ENCODE assay signal across 21 mouse cellular contexts in genomic region chr12:112439993-112440392, GRCm38 (mm10). TPM values are rescaled to one million over a fixed set of nuclear protein-coding genes. Genes with fewer than 3 reads are reported as not detected.
DNase-seq lines count a peak whose midpoint lies in the region; ATAC-seq and TF ChIP-seq lines count a peak whose summit lies in the region.
"Had no signal": no experiment of that assay in that cellular context is flagged by ENCODE, and none has a peak within 500 bp of the region (broad histone marks: within the 10 kb centered on the region; RNA-seq: fewer than 3 reads in every experiment).

No protein-coding gene starts in this region.

- TF ChIP-seq CTCF in forebrain, postnatal 0 days (IDR thresholded peaks at IDR 0.05; ENCODE audit: low read depth): no peak
- no peak for TF ChIP-seq CTCF in stomach, postnatal 0 days (IDR thresholded peaks at IDR 0.05; ENCODE audit: low read depth)

- DNase-seq in forebrain, embryonic 10.5 days (ENCODE audit: extremely low spot score, low spot score): no peak
- DNase-seq in forebrain, postnatal 0 days: peak; percentile 39
- DNase-seq in stomach, postnatal 0 days (ENCODE audit: low spot score): no peak
- no peak for DNase-seq in limb, embryonic 10.5 days (ENCODE audit: low spot score)
- DNase-seq in right cerebral cortex, postnatal 10 days (ENCODE audit: low spot score in 2 of 2): no peak
- DNase-seq: adrenal gland, adult 2 months; adrenal gland, postnatal 10 days; adrenal gland, postnatal 25 days; cerebellum, adult 18-20 months; cerebellum, adult 8-10 months; cerebellum, adult 9-11 months; cerebellum, postnatal 25 days had no signal

- H3K36me3 ChIP-seq in forebrain, embryonic 13.5 days (ENCODE audit: poor library complexity, severe bottlenecking): no peaks in the 10 kb centered on the region
- no peaks in the 10 kb centered on the region for H3K36me3 ChIP-seq in forebrain, embryonic 10.5 days (replicated peaks)
- no peaks in the 10 kb centered on the region for H3K36me3 ChIP-seq in forebrain, postnatal 0 days (ENCODE audit: insufficient read depth)
- H3K36me3 ChIP-seq in forebrain, embryonic 12.5 days (replicated peaks): no peaks in the 10 kb centered on the region
- H3K36me3 ChIP-seq in stomach, embryonic 14.5 days (ENCODE audit: control insufficient read depth, insufficient read depth, low read length): no peaks in the 10 kb centered on the region
- H3K36me3 ChIP-seq in stomach, postnatal 0 days (ENCODE audit: control insufficient read depth, insufficient read depth, low read length): no peaks in the 10 kb centered on the region
- H3K36me3 ChIP-seq in limb, embryonic 10.5 days: no peaks in the 10 kb centered on the region
- H3K36me3 ChIP-seq: embryonic facial prominence, embryonic 10.5 days; embryonic facial prominence, embryonic 12.5 days had no signal

- H3K4me3 ChIP-seq in forebrain, embryonic 13.5 days: no peak overlapping the region
- H3K4me3 ChIP-seq in forebrain, embryonic 10.5 days: no peak overlapping the region
- no peak overlapping the region for H3K4me3 ChIP-seq in forebrain, postnatal 0 days (ENCODE audit: low read depth, low read length)
- no peak overlapping the region for H3K4me3 ChIP-seq in forebrain, embryonic 12.5 days (replicated peaks)
- H3K4me3 ChIP-seq in stomach, embryonic 14.5 days (ENCODE audit: low read depth, low read length): no peak overlapping the region
- H3K4me3 ChIP-seq in stomach, postnatal 0 days (ENCODE audit: low read depth, low read length): no peak overlapping the region
- no peak overlapping the region for H3K4me3 ChIP-seq in limb, embryonic 10.5 days
- H3K4me3 ChIP-seq: embryonic facial prominence, embryonic 10.5 days; embryonic facial prominence, embryonic 12.5 days had no signal

- H3K9me3 ChIP-seq in forebrain, embryonic 13.5 days (replicated peaks): no peaks in the 10 kb centered on the region
- peaks cover 4% of the 10 kb centered on the region; the same call in 1 of the 2 replicates for H3K9me3 ChIP-seq in forebrain, embryonic 10.5 days
- H3K9me3 ChIP-seq in forebrain, postnatal 0 days (ENCODE audit: low read length): 0 out of 2 replicates have a peak, but pooled peaks cover 4% of the 10 kb centered on the region
- H3K9me3 ChIP-seq in forebrain, embryonic 12.5 days: 0 out of 2 replicates have a peak, but pooled peaks cover 7% of the 10 kb centered on the region
- H3K9me3 ChIP-seq in stomach, embryonic 14.5 days (ENCODE audit: control insufficient read depth, low read depth, low read length): no peaks in the 10 kb centered on the region
- H3K9me3 ChIP-seq in stomach, postnatal 0 days (ENCODE audit: control insufficient read depth, low read length): no peaks in the 10 kb centered on the region
- H3K9me3 ChIP-seq in limb, embryonic 10.5 days (replicated peaks): no peaks in the 10 kb centered on the region
- H3K9me3 ChIP-seq: embryonic facial prominence, embryonic 10.5 days; embryonic facial prominence, embryonic 12.5 days had no signal

- no peak overlapping the region for H3K27ac ChIP-seq in forebrain, embryonic 13.5 days
- no peak overlapping the region for H3K27ac ChIP-seq in forebrain, embryonic 10.5 days
- no peak overlapping the region for H3K27ac ChIP-seq in forebrain, postnatal 0 days (ENCODE audit: low read depth, low read length)
- H3K27ac ChIP-seq in forebrain, embryonic 12.5 days: no peak overlapping the region
- no peak overlapping the region for H3K27ac ChIP-seq in stomach, embryonic 14.5 days (ENCODE audit: low read length)
- no peak overlapping the region for H3K27ac ChIP-seq in stomach, postnatal 0 days (replicated peaks)
- 0 out of 2 replicates have a peak overlapping the region, but pooled peaks have one; percentile 7 for H3K27ac ChIP-seq in limb, embryonic 10.5 days
- H3K27ac ChIP-seq: embryonic facial prominence, embryonic 10.5 days; embryonic facial prominence, embryonic 12.5 days had no signal

- H3K9ac ChIP-seq in forebrain, embryonic 13.5 days: no peak overlapping the region
- H3K9ac ChIP-seq in forebrain, postnatal 0 days: no peak overlapping the region
- H3K9ac ChIP-seq in forebrain, embryonic 12.5 days: no peak overlapping the region
- no peak overlapping the region for H3K9ac ChIP-seq in stomach, embryonic 14.5 days (replicated peaks; ENCODE audit: low read depth, low read length)
- H3K9ac ChIP-seq in stomach, postnatal 0 days (ENCODE audit: low read length): no peak overlapping the region
- H3K9ac ChIP-seq: embryonic facial prominence, embryonic 12.5 days had no signal

- WGBS in forebrain, embryonic 13.5 days: 56% methylated on average over 1 of the region's 1 CpGs
- 78% methylated on average over 1 of the region's 1 CpGs for WGBS in forebrain, embryonic 10.5 days
- 32% methylated on average over 1 of the region's 1 CpGs for whole genome bisulfite sequencing in forebrain, postnatal 0 days
- WGBS in forebrain, embryonic 12.5 days: 65% methylated on average over 1 of the region's 1 CpGs
- 29% methylated on average over 1 of the region's 1 CpGs for WGBS in stomach, embryonic 14.5 days
- 67% methylated on average over 1 of the region's 1 CpGs for WGBS in stomach, postnatal 0 days
- 50% methylated on average over 1 of the region's 1 CpGs for WGBS in limb, embryonic 10.5 days

- 0 out of 2 replicates have a peak, but pooled peaks have one; percentile 14 for ATAC-seq in forebrain, embryonic 13.5 days
- no peak for ATAC-seq in forebrain, postnatal 0 days
- ATAC-seq in forebrain, embryonic 12.5 days (ENCODE audit: low FRiP score): no peak
- ATAC-seq in stomach, embryonic 14.5 days (ENCODE audit: insufficient number of reproducible peaks, insufficient read depth, low FRiP score, low read depth): peak; percentile 38; the same call in 1 of the 2 replicates
- no peak for ATAC-seq in stomach, postnatal 0 days (ENCODE audit: low FRiP score, low TSS enrichment)
- ATAC-seq: forebrain, embryonic 16.5 days had no signal

- H3K4me2 ChIP-seq in forebrain, embryonic 13.5 days: no peak overlapping the region
- H3K4me2 ChIP-seq in forebrain, postnatal 0 days (ENCODE audit: low read depth): no peak overlapping the region
- no peak overlapping the region for H3K4me2 ChIP-seq in forebrain, embryonic 12.5 days
- no peak overlapping the region for H3K4me2 ChIP-seq in stomach, embryonic 14.5 days (replicated peaks; ENCODE audit: low read depth, low read length)
- no peak overlapping the region for H3K4me2 ChIP-seq in stomach, postnatal 0 days (replicated peaks; ENCODE audit: low read depth)
- H3K4me2 ChIP-seq: embryonic facial prominence, embryonic 12.5 days had no signal

- peaks cover 34% of the 10 kb centered on the region for H3K4me1 ChIP-seq in forebrain, embryonic 13.5 days
- peaks cover 16% of the 10 kb centered on the region for H3K4me1 ChIP-seq in forebrain, embryonic 10.5 days
- H3K4me1 ChIP-seq in forebrain, postnatal 0 days (ENCODE audit: insufficient read depth): peaks cover 10% of the 10 kb centered on the region
- peaks cover 16% of the 10 kb centered on the region for H3K4me1 ChIP-seq in forebrain, embryonic 12.5 days
- H3K4me1 ChIP-seq in stomach, embryonic 14.5 days (ENCODE audit: control insufficient read depth, insufficient read depth, low read length): no peaks in the 10 kb centered on the region; the same call in 1 of the 2 replicates
- no peaks in the 10 kb centered on the region; the same call in 1 of the 2 replicates for H3K4me1 ChIP-seq in stomach, postnatal 0 days (replicated peaks; ENCODE audit: control insufficient read depth, insufficient read depth)
- peaks cover 27% of the 10 kb centered on the region for H3K4me1 ChIP-seq in limb, embryonic 10.5 days

- H3K27me3 ChIP-seq in forebrain, embryonic 13.5 days: no peaks in the 10 kb centered on the region
- H3K27me3 ChIP-seq in forebrain, embryonic 10.5 days (ENCODE audit: poor library complexity, severe bottlenecking): 0 out of 2 replicates have a peak, but pooled peaks cover 7% of the 10 kb centered on the region
- H3K27me3 ChIP-seq in forebrain, postnatal 0 days (ENCODE audit: insufficient read depth, low read length): no peaks in the 10 kb centered on the region
- 0 out of 2 replicates have a peak, but pooled peaks cover 3% of the 10 kb centered on the region for H3K27me3 ChIP-seq in forebrain, embryonic 12.5 days
- no peaks in the 10 kb centered on the region for H3K27me3 ChIP-seq in stomach, embryonic 14.5 days (ENCODE audit: control insufficient read depth, insufficient read depth, low read length)
- H3K27me3 ChIP-seq in stomach, postnatal 0 days (ENCODE audit: control insufficient read depth, insufficient read depth, low read length): no peaks in the 10 kb centered on the region
- H3K27me3 ChIP-seq in limb, embryonic 10.5 days (ENCODE audit: low read depth, poor library complexity, severe bottlenecking): peaks cover 21% of the 10 kb centered on the region; the same call in 1 of the 2 replicates
- H3K27me3 ChIP-seq: embryonic facial prominence, embryonic 12.5 days had no signal

- TF ChIP-seq EP300 in stomach, postnatal 0 days (optimal IDR thresholded peaks at IDR 0.05): no peak

RNA-seq across cellular contexts. Expression of gene A530016L24Rik, which starts 49.3 kb away (rescaled TPM):
- polyA plus RNA-seq in forebrain, embryonic 13.5 days (2015; fragmentation: Nextera tagmentation; extraction: Ambion mirVana): 0.11 TPM in 1 of 2 replicates, not detected in the other
- not detected in 2 replicates for polyA plus RNA-seq in forebrain, embryonic 10.5 days (2016; fragmentation: Nextera tagmentation; extraction: Ambion mirVana)
- total RNA-seq in forebrain, postnatal 0 days (2014; rRNA removed): 0.10 TPM in 1 of 2 replicates, not detected in the other
- not detected in 2 replicates for polyA plus RNA-seq in forebrain, postnatal 0 days (2015; fragmentation: Nextera tagmentation; extraction: Ambion mirVana)
- not detected in 2 replicates for polyA plus RNA-seq in forebrain, embryonic 12.5 days (2016; fragmentation: Nextera tagmentation; extraction: Ambion mirVana)
- polyA plus RNA-seq in stomach, embryonic 14.5 days (2014; fragmentation: Nextera tagmentation; extraction: Ambion mirVana): 0.27 and 0.30 TPM in 2 replicates
- polyA plus RNA-seq in stomach, postnatal 0 days (2015; fragmentation: Nextera tagmentation; extraction: Ambion mirVana): not detected in 2 replicates
- polyA plus RNA-seq in limb, embryonic 10.5 days (2016; fragmentation: Nextera tagmentation; extraction: Ambion mirVana): not detected in 2 replicates
- total RNA-seq: ES-E14, MEL had no signal
- polyA plus RNA-seq: cortical plate, adult 2 months; embryonic facial prominence, embryonic 10.5 days; embryonic facial prominence, embryonic 12.5 days had no signal

Comparison
In these comparisons a context has a peak if more than half of its experiments do, and no peak if none do; other contexts are left out.
1. ATAC-seq: peak in forebrain, embryonic 13.5 days (single experiment) and stomach, embryonic 14.5 days (single experiment); none in forebrain, postnatal 0 days (single experiment), forebrain, embryonic 12.5 days (single experiment) and stomach, postnatal 0 days (single experiment).